Mouse (Mus musculus): ENCODE results near the gene Tatdn3. TPM values are rescaled to one million over a fixed set of nuclear protein-coding genes. Genes with fewer than 3 reads are reported as not detected.

Gene Tatdn3
- polyA plus RNA-seq, 1 experiment from 2014 or later: 16.0 TPM

DNA sequence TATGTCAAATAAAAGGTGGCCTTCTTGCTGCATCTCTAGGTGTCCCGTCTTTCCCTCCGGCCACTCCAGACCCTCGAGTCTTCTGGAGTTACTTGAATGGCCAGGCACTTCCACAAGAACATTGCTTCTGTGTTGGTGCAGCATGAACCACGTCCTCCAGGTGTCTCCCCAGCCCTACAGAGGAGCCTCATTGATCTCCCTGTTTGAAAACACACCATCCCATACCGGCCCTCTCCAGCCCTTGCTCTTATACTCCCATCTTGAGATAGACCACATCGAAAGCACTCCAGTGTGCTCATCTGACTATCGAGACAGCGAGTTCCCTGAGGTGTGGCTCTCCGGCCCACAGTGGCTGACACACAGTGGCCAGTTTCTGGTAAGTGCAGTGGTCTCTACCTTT lies 32.3 kb upstream of the Tatdn3 start:
- no peak for ATAC-seq (ENCODE audit: low FRiP score)
- no peaks in the 10 kb centered on the region for H3K9me3 ChIP-seq (replicated peaks)
- H3K9ac ChIP-seq (replicated peaks): no peak overlapping the region
- H3K4me3 ChIP-seq (replicated peaks): no peak overlapping the region
- 76% methylated on average over 9 of the region's 9 CpGs for WGBS
- no peak overlapping the region for H3K4me2 ChIP-seq
- H3K27ac ChIP-seq (replicated peaks): no peak overlapping the region
- H3K27me3 ChIP-seq (replicated peaks): peaks cover 30% of the 10 kb centered on the region
- peaks cover 17% of the 10 kb centered on the region for H3K4me1 ChIP-seq
- no peaks in the 10 kb centered on the region for H3K36me3 ChIP-seq

DNA sequence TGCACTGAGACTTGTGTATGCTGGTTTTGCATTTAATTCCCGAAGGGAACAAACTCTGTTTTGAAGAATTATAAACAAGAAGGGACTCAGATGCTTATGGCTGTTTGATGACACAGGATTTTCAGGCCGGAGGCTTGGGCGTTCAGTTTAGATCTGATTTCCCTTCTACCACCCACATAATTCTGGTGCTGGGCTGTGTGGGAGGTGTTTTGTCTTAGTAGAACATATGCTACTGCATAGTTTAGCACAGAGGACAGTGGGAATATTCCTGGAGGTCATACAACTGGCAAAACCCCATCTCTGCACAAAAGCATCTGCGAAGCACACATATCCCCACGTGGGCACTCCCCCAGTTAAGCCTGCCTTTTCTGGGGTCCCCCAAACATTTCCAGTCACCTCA lies 30.8 kb upstream of the Tatdn3 start:
- ATAC-seq (ENCODE audit: low FRiP score): no peak
- no peak overlapping the region for H3K9ac ChIP-seq (replicated peaks)
- H3K4me3 ChIP-seq (replicated peaks): no peak overlapping the region
- peaks cover 15% of the 10 kb centered on the region for H3K27me3 ChIP-seq (replicated peaks)
- no peak overlapping the region for H3K27ac ChIP-seq (replicated peaks)
- WGBS: 81% methylated on average over 5 of the region's 5 CpGs
- H3K36me3 ChIP-seq: no peaks in the 10 kb centered on the region
- no peak overlapping the region for H3K4me2 ChIP-seq
- H3K9me3 ChIP-seq (replicated peaks): no peaks in the 10 kb centered on the region
- peaks cover 13% of the 10 kb centered on the region for H3K4me1 ChIP-seq

DNA sequence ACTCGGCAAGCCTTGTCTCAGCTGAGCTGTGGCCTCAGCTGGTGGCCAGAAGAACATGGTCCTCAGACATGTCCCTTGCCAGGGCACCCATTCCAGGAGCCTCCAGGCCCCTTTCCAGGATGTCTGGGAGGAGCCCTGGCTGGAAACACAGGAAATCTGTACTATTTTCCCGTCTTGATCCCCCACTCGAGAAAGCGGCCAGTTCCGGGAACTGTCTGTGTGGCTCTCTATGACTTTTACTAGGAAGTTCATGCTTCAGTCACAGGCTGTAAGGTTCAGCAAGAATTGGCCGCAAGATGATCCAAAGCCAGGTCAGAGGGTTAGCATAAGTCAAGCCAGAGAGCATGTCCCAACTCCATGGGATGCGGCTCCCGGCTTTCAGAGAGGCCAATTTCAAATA lies 29.3 kb upstream of the Tatdn3 start:
- Histone ChIP-seq H3K27me3 (replicated peaks) (peaks cover 9% of the 10 kb centered on the region; the same call in 1 of the 2 replicates), H3K9me3 (replicated peaks) (no peaks in the 10 kb centered on the region), H3K9ac (replicated peaks) (no peak overlapping the region), H3K4me2 (no peak overlapping the region), H3K27ac (replicated peaks) (no peak overlapping the region), H3K4me1 (no peaks in the 10 kb centered on the region), H3K36me3 (no peaks in the 10 kb centered on the region), H3K4me3 (replicated peaks) (no peak overlapping the region)
- ATAC-seq (ENCODE audit: low FRiP score): no peak
- 85% methylated on average over 8 of the region's 8 CpGs for WGBS

DNA sequence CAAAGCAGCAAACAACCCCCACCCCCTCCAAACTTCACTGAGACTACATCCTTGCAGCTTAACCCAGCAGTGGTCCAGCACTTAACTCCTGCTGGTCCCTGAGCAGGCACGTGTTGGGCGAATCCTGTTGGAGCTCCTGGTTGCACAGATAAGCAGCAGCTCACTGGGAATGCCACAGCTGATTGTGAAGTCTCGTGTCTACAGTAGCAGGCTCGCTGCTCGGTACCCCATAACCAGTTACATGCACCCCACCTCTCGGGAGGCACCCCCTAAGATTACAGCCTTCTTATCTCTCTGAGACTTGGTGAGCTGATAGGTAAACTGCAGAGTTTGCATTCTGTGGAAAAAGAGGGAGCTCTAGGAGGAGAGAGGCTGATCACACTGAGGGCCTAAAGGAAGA lies 26.6 kb upstream of the Tatdn3 start:
- no peak overlapping the region for H3K27ac ChIP-seq (replicated peaks)
- no peak overlapping the region for H3K4me2 ChIP-seq
- H3K4me1 ChIP-seq: no peaks in the 10 kb centered on the region
- no peaks in the 10 kb centered on the region for H3K36me3 ChIP-seq
- H3K27me3 ChIP-seq (replicated peaks): no peaks in the 10 kb centered on the region
- WGBS: 84% methylated on average over 6 of the region's 6 CpGs
- H3K4me3 ChIP-seq (replicated peaks): no peak overlapping the region
- H3K9ac ChIP-seq (replicated peaks): no peak overlapping the region
- H3K9me3 ChIP-seq (replicated peaks): no peaks in the 10 kb centered on the region
- ATAC-seq (ENCODE audit: low FRiP score): no peak

DNA sequence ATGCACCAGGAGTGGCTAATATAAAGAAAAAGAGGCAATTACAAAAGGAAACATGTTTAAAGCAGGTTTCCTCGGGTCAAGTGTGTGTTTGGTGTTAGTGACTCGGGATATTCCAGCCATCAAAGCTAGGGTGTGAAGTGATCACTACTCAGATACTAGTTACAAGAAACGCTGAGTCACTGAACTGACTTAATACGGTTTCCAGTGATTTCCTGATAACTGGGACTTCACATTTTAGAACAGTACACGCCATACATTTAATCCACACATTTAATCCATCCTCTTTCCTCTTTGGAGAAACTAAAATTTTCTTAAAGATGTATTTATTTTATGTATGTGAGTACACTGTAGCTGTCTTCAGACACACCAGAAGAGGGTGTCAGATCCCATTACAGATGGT lies 25.2 kb upstream of the Tatdn3 start:
- no peak overlapping the region for H3K4me3 ChIP-seq (replicated peaks)
- no peak for ATAC-seq (ENCODE audit: low FRiP score)
- no peaks in the 10 kb centered on the region for H3K27me3 ChIP-seq (replicated peaks)
- WGBS: 88% methylated on average over 5 of the region's 5 CpGs
- no peaks in the 10 kb centered on the region for H3K4me1 ChIP-seq
- no peaks in the 10 kb centered on the region for H3K36me3 ChIP-seq
- no peak overlapping the region for H3K9ac ChIP-seq (replicated peaks)
- H3K9me3 ChIP-seq (replicated peaks): no peaks in the 10 kb centered on the region
- no peak overlapping the region for H3K27ac ChIP-seq (replicated peaks)
- H3K4me2 ChIP-seq: no peak overlapping the region

DNA sequence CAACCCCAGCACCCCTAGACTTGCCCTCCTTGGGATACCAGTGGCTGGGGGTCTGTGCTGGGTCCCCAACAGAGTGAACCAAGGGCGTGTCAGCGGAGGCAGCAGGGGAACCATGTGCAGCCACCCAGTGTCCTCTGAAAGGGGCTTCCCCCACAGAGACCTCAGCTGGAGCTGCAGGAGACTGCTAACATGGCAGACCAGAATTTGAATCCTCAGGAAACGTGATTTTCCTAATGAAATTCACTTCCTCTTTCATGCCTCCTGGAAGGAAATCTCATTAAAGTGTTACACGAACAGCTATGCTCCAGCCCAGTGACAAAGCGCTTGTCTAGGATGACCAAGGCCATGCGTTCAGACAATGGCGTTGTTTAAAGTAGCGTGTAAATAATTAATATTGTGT lies 24.2 kb upstream of the Tatdn3 start:
- ATAC-seq (ENCODE audit: low FRiP score): no peak
- WGBS: 78% methylated on average over 8 of the region's 8 CpGs
- no peak overlapping the region for H3K4me3 ChIP-seq (replicated peaks)

GRCm38 (mm10) chr1:191086304-191086878 lies 23.7 kb upstream of the Tatdn3 start:
- no peaks in the 10 kb centered on the region for H3K9me3 ChIP-seq (replicated peaks)
- no peak overlapping the region for H3K4me3 ChIP-seq (replicated peaks)
- H3K27me3 ChIP-seq (replicated peaks): no peaks in the 10 kb centered on the region
- no peak overlapping the region for H3K4me2 ChIP-seq
- no peak overlapping the region for H3K27ac ChIP-seq (replicated peaks)
- no peaks in the 10 kb centered on the region for H3K36me3 ChIP-seq
- no peaks in the 10 kb centered on the region for H3K4me1 ChIP-seq
- ATAC-seq (ENCODE audit: low FRiP score): no peak
- WGBS: 91% methylated on average over 7 of the region's 7 CpGs
- no peak overlapping the region for H3K9ac ChIP-seq (replicated peaks)

More for the DNA sequence above, 24.2 kb upstream of the Tatdn3 start:
- no peak overlapping the region for H3K27ac ChIP-seq (replicated peaks)
- H3K36me3 ChIP-seq: no peaks in the 10 kb centered on the region
- H3K4me2 ChIP-seq: no peak overlapping the region
- no peak overlapping the region for H3K9ac ChIP-seq (replicated peaks)
- no peaks in the 10 kb centered on the region for H3K27me3 ChIP-seq (replicated peaks)
- no peaks in the 10 kb centered on the region for H3K9me3 ChIP-seq (replicated peaks)
- H3K4me1 ChIP-seq: no peaks in the 10 kb centered on the region

- no peaks in the 10 kb centered on the region for H3K36me3 ChIP-seq
- H3K4me2 ChIP-seq: no peak overlapping the region
- ATAC-seq (ENCODE audit: low FRiP score): no peak
- no peak overlapping the region for H3K4me3 ChIP-seq (replicated peaks)
- 79% methylated on average over 12 of the region's 12 CpGs for WGBS
- no peaks in the 10 kb centered on the region for H3K4me1 ChIP-seq
- no peaks in the 10 kb centered on the region for H3K27me3 ChIP-seq (replicated peaks)
- H3K9ac ChIP-seq (replicated peaks): no peak overlapping the region
- no peak overlapping the region for H3K27ac ChIP-seq (replicated peaks)
- H3K9me3 ChIP-seq (replicated peaks): no peaks in the 10 kb centered on the region
Observed at GRCm38 (mm10) chr1:191085597-191085996, 22.9 kb upstream of the Tatdn3 start.

GRCm38 (mm10) chr1:191084951-191085559 lies 22.3 kb upstream of the Tatdn3 start:
- Histone ChIP-seq H3K27ac (replicated peaks) (no peak overlapping the region), H3K4me2 (no peak overlapping the region), H3K9ac (replicated peaks) (no peak overlapping the region), H3K4me3 (replicated peaks) (no peak overlapping the region), H3K36me3 (no peaks in the 10 kb centered on the region), H3K9me3 (replicated peaks) (no peaks in the 10 kb centered on the region), H3K27me3 (replicated peaks) (no peaks in the 10 kb centered on the region), H3K4me1 (no peaks in the 10 kb centered on the region)
- no peak for ATAC-seq (ENCODE audit: low FRiP score)
- WGBS: 73% methylated on average over 5 of the region's 5 CpGs

DNA sequence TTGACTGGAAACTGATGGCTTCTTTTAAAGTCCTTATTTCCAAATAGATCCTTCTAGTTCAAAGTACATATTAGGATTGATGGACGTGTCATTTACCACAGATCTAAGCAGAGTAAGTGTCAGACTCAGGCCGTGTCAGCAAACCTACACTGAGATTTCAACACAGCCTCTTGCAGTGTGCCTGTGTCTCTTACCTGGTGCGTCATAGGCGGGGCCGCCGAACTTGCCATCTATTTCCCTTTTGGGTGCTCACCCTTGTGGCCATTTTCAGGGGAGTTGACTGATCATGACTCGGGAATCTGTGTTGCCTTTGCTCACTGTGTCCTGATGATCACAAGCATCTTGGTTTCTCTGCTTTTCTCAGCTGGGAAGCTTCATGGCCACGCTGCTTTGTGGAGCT lies 20.5 kb upstream of the Tatdn3 start:
- no peak overlapping the region for H3K4me2 ChIP-seq
- H3K4me1 ChIP-seq: no peaks in the 10 kb centered on the region
- 91% methylated on average over 8 of the region's 8 CpGs for WGBS
- H3K36me3 ChIP-seq: no peaks in the 10 kb centered on the region
- no peaks in the 10 kb centered on the region for H3K9me3 ChIP-seq (replicated peaks)
- ATAC-seq (ENCODE audit: low FRiP score): no peak
- no peaks in the 10 kb centered on the region for H3K27me3 ChIP-seq (replicated peaks)
- no peak overlapping the region for H3K27ac ChIP-seq (replicated peaks)
- H3K9ac ChIP-seq (replicated peaks): no peak overlapping the region
- H3K4me3 ChIP-seq (replicated peaks): no peak overlapping the region

GRCm38 (mm10) chr1:191075199-191075883 lies 12.6 kb upstream of the Tatdn3 start:
- Histone ChIP-seq H3K4me2 (no peak overlapping the region), H3K36me3 (peaks cover 3% of the 10 kb centered on the region; the same call in 1 of the 2 replicates), H3K4me3 (replicated peaks) (no peak overlapping the region), H3K9ac (replicated peaks) (no peak overlapping the region), H3K4me1 (no peaks in the 10 kb centered on the region), H3K27ac (replicated peaks) (no peak overlapping the region), H3K27me3 (replicated peaks) (no peaks in the 10 kb centered on the region), H3K9me3 (replicated peaks) (no peaks in the 10 kb centered on the region)
- 70% methylated on average over 10 of the region's 10 CpGs for WGBS
- ATAC-seq (ENCODE audit: low FRiP score): no peak

GRCm38 (mm10) chr1:191073486-191073885 lies 10.8 kb upstream of the Tatdn3 start:
- ATAC-seq (ENCODE audit: low FRiP score): no peak
- Histone ChIP-seq H3K27ac (replicated peaks) (no peak overlapping the region), H3K4me2 (no peak overlapping the region), H3K4me3 (replicated peaks) (no peak overlapping the region), H3K9ac (replicated peaks) (no peak overlapping the region), H3K9me3 (replicated peaks) (no peaks in the 10 kb centered on the region), H3K27me3 (replicated peaks) (no peaks in the 10 kb centered on the region), H3K36me3 (peaks cover 3% of the 10 kb centered on the region; the same call in 1 of the 2 replicates), H3K4me1 (no peaks in the 10 kb centered on the region)
- WGBS: 80% methylated on average over 4 of the region's 4 CpGs

Data from neural tube, embryonic 15.5 days (tissue).